ENCODE assay signal across 10 mouse cellular contexts in genomic region chr11:75466731-75467505, GRCm38 (mm10). TPM values are rescaled to one million over a fixed set of nuclear protein-coding genes. Genes with fewer than 3 reads are reported as not detected.
DNase-seq lines count a peak whose midpoint lies in the region; ATAC-seq and TF ChIP-seq lines count a peak whose summit lies in the region.
"Had no signal": no experiment of that assay in that cellular context is flagged by ENCODE, and none has a peak within 500 bp of the region (broad histone marks: within the 10 kb centered on the region; RNA-seq: fewer than 3 reads in every experiment).

No protein-coding gene starts in this region.

- H3K36me3 ChIP-seq in intestine, postnatal 0 days (ENCODE audit: control insufficient read depth, insufficient read depth) = peaks cover 19% of the 10 kb centered on the region
- peaks cover 3% of the 10 kb centered on the region; the same call in 1 of the 2 replicates for H3K36me3 ChIP-seq in intestine, embryonic 16.5 days (ENCODE audit: control insufficient read depth, insufficient read depth, low read length)
- peaks cover 18% of the 10 kb centered on the region for H3K36me3 ChIP-seq in liver, embryonic 11.5 days (ENCODE audit: control insufficient read depth, insufficient read depth, low read length)
- H3K36me3 ChIP-seq in forebrain, embryonic 12.5 days (replicated peaks) = peaks cover 9% of the 10 kb centered on the region; the same call in 1 of the 2 replicates

- no peak overlapping the region for H3K4me3 ChIP-seq in intestine, postnatal 0 days (ENCODE audit: low read depth, low read length)
- no peak overlapping the region for H3K4me3 ChIP-seq in intestine, embryonic 16.5 days (ENCODE audit: low read length)
- no peak overlapping the region; the same call in 1 of the 2 replicates for H3K4me3 ChIP-seq in liver, embryonic 11.5 days (ENCODE audit: low read depth, low read length)
- no peak overlapping the region for H3K4me3 ChIP-seq in forebrain, embryonic 12.5 days (replicated peaks)

- H3K4me2 ChIP-seq in intestine, postnatal 0 days (replicated peaks; ENCODE audit: low read depth) = no peak overlapping the region
- H3K4me2 ChIP-seq in intestine, embryonic 16.5 days (ENCODE audit: low read depth, low read length) = no peak overlapping the region
- H3K4me2 ChIP-seq in liver, embryonic 11.5 days = peak overlapping the region; percentile 67
- no peak overlapping the region for H3K4me2 ChIP-seq in forebrain, embryonic 12.5 days

- WGBS in intestine, postnatal 0 days = 100% methylated on average over 4 of the region's 4 CpGs
- whole genome bisulfite sequencing in intestine, embryonic 16.5 days = 97% methylated on average over 4 of the region's 4 CpGs
- 97% methylated on average over 4 of the region's 4 CpGs for WGBS in liver, embryonic 11.5 days
- 94% methylated on average over 4 of the region's 4 CpGs for WGBS in forebrain, embryonic 12.5 days

- H3K9me3 ChIP-seq in intestine, postnatal 0 days (ENCODE audit: control insufficient read depth) = no peaks in the 10 kb centered on the region
- H3K9me3 ChIP-seq in intestine, embryonic 16.5 days (ENCODE audit: control insufficient read depth, low read length) = no peaks in the 10 kb centered on the region
- no peaks in the 10 kb centered on the region; the same call in 1 of the 2 replicates for H3K9me3 ChIP-seq in liver, embryonic 11.5 days (ENCODE audit: control insufficient read depth, low read length)
- H3K9me3 ChIP-seq in forebrain, embryonic 12.5 days = peaks cover 3% of the 10 kb centered on the region; the same call in 1 of the 2 replicates

- ATAC-seq in CD4-positive, CD25-positive, alpha-beta regulatory T cell, adult 4 months = no peak
- no peak for ATAC-seq in intestine, postnatal 0 days
- ATAC-seq in intestine, embryonic 16.5 days = no peak
- no peak for ATAC-seq in liver, embryonic 11.5 days (replicated peaks; ENCODE audit: low FRiP score)
- no peak for ATAC-seq in forebrain, embryonic 12.5 days (ENCODE audit: low FRiP score)
- ATAC-seq: activated CD4-positive, CD25-positive, alpha-beta regulatory T cell, adult 4 months had no signal

- no peak overlapping the region for H3K9ac ChIP-seq in intestine, postnatal 0 days (ENCODE audit: low read depth, low read length)
- H3K9ac ChIP-seq in intestine, embryonic 16.5 days (ENCODE audit: low read depth, low read length) = no peak overlapping the region
- no peak overlapping the region for H3K9ac ChIP-seq in liver, embryonic 11.5 days (ENCODE audit: low read depth, low read length)
- H3K9ac ChIP-seq in forebrain, embryonic 12.5 days = no peak overlapping the region

- peak; percentile 44 for DNase-seq in CD4-positive, CD25-positive, alpha-beta regulatory T cell, adult 2 months (ENCODE audit: low read depth, low spot score)
- peak; percentile 27 for DNase-seq in CD4-positive helper T cell, adult 2 months (ENCODE audit: low read depth, low spot score)
- DNase-seq in liver, embryonic 11.5 days (ENCODE audit: low spot score) = peak; percentile 27
- no peak for DNase-seq in cerebellum, postnatal 25 days

- no peaks in the 10 kb centered on the region for H3K27me3 ChIP-seq in intestine, postnatal 0 days (replicated peaks; ENCODE audit: control insufficient read depth, insufficient read depth, low read length)
- no peaks in the 10 kb centered on the region for H3K27me3 ChIP-seq in intestine, embryonic 16.5 days (replicated peaks; ENCODE audit: control insufficient read depth, insufficient read depth, low read length)
- H3K27me3 ChIP-seq in liver, embryonic 11.5 days (replicated peaks; ENCODE audit: control insufficient read depth, insufficient read depth, low read length) = no peaks in the 10 kb centered on the region
- peaks cover 16% of the 10 kb centered on the region; the same call in 1 of the 2 replicates for H3K27me3 ChIP-seq in forebrain, embryonic 12.5 days

- peaks cover 19% of the 10 kb centered on the region; the same call in 1 of the 2 replicates for H3K4me1 ChIP-seq in intestine, postnatal 0 days (replicated peaks; ENCODE audit: control insufficient read depth, insufficient read depth, low read length)
- H3K4me1 ChIP-seq in intestine, embryonic 16.5 days (ENCODE audit: control insufficient read depth, insufficient read depth, low read length) = peaks cover 29% of the 10 kb centered on the region
- H3K4me1 ChIP-seq in liver, embryonic 11.5 days (replicated peaks; ENCODE audit: control insufficient read depth, insufficient read depth, low read length) = peaks cover 29% of the 10 kb centered on the region
- peaks cover 20% of the 10 kb centered on the region for H3K4me1 ChIP-seq in forebrain, embryonic 12.5 days

- no peak overlapping the region for H3K27ac ChIP-seq in intestine, postnatal 0 days (ENCODE audit: low read depth, low read length)
- H3K27ac ChIP-seq in intestine, embryonic 16.5 days (ENCODE audit: low read length) = no peak overlapping the region
- 0 out of 2 replicates have a peak overlapping the region, but pooled peaks have one; percentile 8 for H3K27ac ChIP-seq in liver, embryonic 11.5 days (ENCODE audit: low read depth, low read length)
- no peak overlapping the region for H3K27ac ChIP-seq in forebrain, embryonic 12.5 days
- H3K27ac ChIP-seq: limb, embryonic 13.5 days had no signal

- peak; percentile 44 for TF ChIP-seq CTCF in intestine, postnatal 0 days (IDR thresholded peaks at IDR 0.05; ENCODE audit: low read depth)

RNA-seq across cellular contexts. Expression of gene Tlcd2, which starts 5.4 kb away (rescaled TPM):
- 1 to 10 TPM; 8.8 to 9.0 TPM for polyA plus RNA-seq in CD4-positive, CD25-positive, alpha-beta regulatory T cell, adult 4 months (2017; shearing (Covaris generic))
- 52.7 and 53.9 TPM in 2 replicates for polyA plus RNA-seq in intestine, postnatal 0 days (2015; fragmentation: Nextera tagmentation; extraction: Ambion mirVana)
- 17.2 and 19.6 TPM in 2 replicates for polyA plus RNA-seq in intestine, embryonic 16.5 days (2015; fragmentation: Nextera tagmentation; extraction: Ambion mirVana)
- 29.8 and 33.0 TPM in 2 replicates for polyA plus RNA-seq in liver, embryonic 11.5 days (2014; fragmentation: Nextera tagmentation; extraction: Ambion mirVana)
- polyA plus RNA-seq in forebrain, embryonic 12.5 days (2016; fragmentation: Nextera tagmentation; extraction: Ambion mirVana) = 4.9 and 7.1 TPM in 2 replicates

RNA-seq across cellular contexts. Expression of gene Wdr81, which starts 12.4 kb away (rescaled TPM):
- 1 to 10 TPM; 6.3 to 9.9 TPM for polyA plus RNA-seq in CD4-positive, CD25-positive, alpha-beta regulatory T cell, adult 4 months (2017; shearing (Covaris generic))
- polyA plus RNA-seq in intestine, postnatal 0 days (2015; fragmentation: Nextera tagmentation; extraction: Ambion mirVana) = 8.8 and 9.9 TPM in 2 replicates
- 6.9 and 9.8 TPM in 2 replicates for polyA plus RNA-seq in intestine, embryonic 16.5 days (2015; fragmentation: Nextera tagmentation; extraction: Ambion mirVana)
- polyA plus RNA-seq in liver, embryonic 11.5 days (2014; fragmentation: Nextera tagmentation; extraction: Ambion mirVana) = 21.8 and 21.9 TPM in 2 replicates
- 7.2 and 8.7 TPM in 2 replicates for polyA plus RNA-seq in forebrain, embryonic 12.5 days (2016; fragmentation: Nextera tagmentation; extraction: Ambion mirVana)

RNA-seq across cellular contexts. Expression of gene Prpf8, which starts 19.7 kb away (rescaled TPM):
- 10 to 100 TPM; 37.0 to 42.3 TPM for polyA plus RNA-seq in CD4-positive, CD25-positive, alpha-beta regulatory T cell, adult 4 months (2017; shearing (Covaris generic))
- 15.4 and 15.5 TPM in 2 replicates for polyA plus RNA-seq in intestine, postnatal 0 days (2015; fragmentation: Nextera tagmentation; extraction: Ambion mirVana)
- polyA plus RNA-seq in intestine, embryonic 16.5 days (2015; fragmentation: Nextera tagmentation; extraction: Ambion mirVana) = 34.8 and 36.3 TPM in 2 replicates
- 105 and 119 TPM in 2 replicates for polyA plus RNA-seq in liver, embryonic 11.5 days (2014; fragmentation: Nextera tagmentation; extraction: Ambion mirVana)
- 87.9 and 92.6 TPM in 2 replicates for polyA plus RNA-seq in forebrain, embryonic 12.5 days (2016; fragmentation: Nextera tagmentation; extraction: Ambion mirVana)

RNA-seq across cellular contexts. Expression of gene Serpinf2, which starts 27.5 kb away (rescaled TPM):
- under 1 TPM in 1 of 2 experiments, not detected in 1; 0.32 TPM for polyA plus RNA-seq in CD4-positive, CD25-positive, alpha-beta regulatory T cell, adult 4 months (2017; shearing (Covaris generic))
- polyA plus RNA-seq in intestine, postnatal 0 days (2015; fragmentation: Nextera tagmentation; extraction: Ambion mirVana) = 2.7 and 4.0 TPM in 2 replicates
- 23.2 and 32.8 TPM in 2 replicates for polyA plus RNA-seq in intestine, embryonic 16.5 days (2015; fragmentation: Nextera tagmentation; extraction: Ambion mirVana)
- 321 and 377 TPM in 2 replicates for polyA plus RNA-seq in liver, embryonic 11.5 days (2014; fragmentation: Nextera tagmentation; extraction: Ambion mirVana)
- polyA plus RNA-seq in forebrain, embryonic 12.5 days (2016; fragmentation: Nextera tagmentation; extraction: Ambion mirVana) = not detected in 2 replicates
- polyA plus RNA-seq: activated CD4-positive, CD25-positive, alpha-beta regulatory T cell, adult 4 months had no signal

RNA-seq across cellular contexts. Expression of gene Rilp, which starts 43.0 kb away (rescaled TPM):
- under 1 TPM in 1 of 2 experiments, not detected in 1; 0.56 TPM for polyA plus RNA-seq in CD4-positive, CD25-positive, alpha-beta regulatory T cell, adult 4 months (2017; shearing (Covaris generic))
- polyA plus RNA-seq in intestine, postnatal 0 days (2015; fragmentation: Nextera tagmentation; extraction: Ambion mirVana) = 6.8 and 6.9 TPM in 2 replicates
- polyA plus RNA-seq in intestine, embryonic 16.5 days (2015; fragmentation: Nextera tagmentation; extraction: Ambion mirVana) = 2.4 and 2.7 TPM in 2 replicates
- 1.2 and 1.5 TPM in 2 replicates for polyA plus RNA-seq in liver, embryonic 11.5 days (2014; fragmentation: Nextera tagmentation; extraction: Ambion mirVana)
- polyA plus RNA-seq in forebrain, embryonic 12.5 days (2016; fragmentation: Nextera tagmentation; extraction: Ambion mirVana) = 0.22 and 0.34 TPM in 2 replicates
- polyA plus RNA-seq: activated CD4-positive, CD25-positive, alpha-beta regulatory T cell, adult 4 months had no signal

Comparison
In these comparisons a context has a peak if more than half of its experiments do, and no peak if none do; other contexts are left out.
1. DNase-seq: peak in CD4-positive, CD25-positive, alpha-beta regulatory T cell, adult 2 months (single experiment), CD4-positive helper T cell, adult 2 months (single experiment) and liver, embryonic 11.5 days (single experiment); none in cerebellum, postnatal 25 days (0 of 2).